Comparison of ENCODE assay signal across 8 mouse cellular contexts in the genomic region with DNA sequence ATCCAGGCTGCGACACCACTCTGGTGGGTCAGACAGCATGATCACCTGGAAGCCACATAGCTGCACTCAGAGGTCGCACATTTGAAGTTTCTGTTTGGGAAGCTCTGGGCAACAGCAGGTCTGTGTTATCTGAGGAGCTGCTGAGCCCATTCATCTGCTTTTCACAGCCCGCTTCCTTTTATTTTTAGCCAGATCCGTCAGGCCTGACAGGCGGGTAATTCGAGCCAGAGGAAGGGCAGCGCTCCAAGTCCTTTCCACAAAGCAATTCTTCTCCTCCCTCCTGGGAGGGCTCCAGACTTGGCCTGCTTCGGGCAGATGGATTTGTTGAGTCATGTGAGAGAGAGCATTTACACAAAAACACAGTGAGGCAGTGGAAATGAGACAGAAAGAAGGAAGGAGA.
DNase-seq lines count a peak whose midpoint lies in the region; ATAC-seq and TF ChIP-seq lines count a peak whose summit lies in the region.

No protein-coding gene starts in this region.

- H3K27me3 ChIP-seq in hindbrain, embryonic 11.5 days (ENCODE audit: control insufficient read depth, insufficient read depth, low read length) = no peaks in the 10 kb centered on the region
- no peaks in the 10 kb centered on the region for H3K27me3 ChIP-seq in lung, embryonic 14.5 days (ENCODE audit: insufficient read depth, low read length)

- peak overlapping the region; percentile 76 for H3K27ac ChIP-seq in hindbrain, embryonic 11.5 days (ENCODE audit: low read depth, low read length)
- peak overlapping the region; percentile 95 for H3K27ac ChIP-seq in lung, embryonic 14.5 days (ENCODE audit: low read depth)

- H3K4me1 ChIP-seq in hindbrain, embryonic 11.5 days (replicated peaks; ENCODE audit: control insufficient read depth, insufficient read depth, low read length) = peaks cover 22% of the 10 kb centered on the region
- peaks cover 65% of the 10 kb centered on the region for H3K4me1 ChIP-seq in lung, embryonic 14.5 days (ENCODE audit: insufficient read depth)

- H3K4me3 ChIP-seq in hindbrain, embryonic 11.5 days (ENCODE audit: low read depth, low read length) = no peak overlapping the region
- H3K4me3 ChIP-seq in lung, embryonic 14.5 days (ENCODE audit: low read depth, low read length) = no peak overlapping the region

- H3K4me2 ChIP-seq in hindbrain, embryonic 11.5 days (replicated peaks; ENCODE audit: low read depth, low read length) = no peak overlapping the region
- H3K4me2 ChIP-seq in lung, embryonic 14.5 days = peak overlapping the region; percentile 57

- no peak for TF ChIP-seq CTCF in lung, embryonic 14.5 days (IDR thresholded peaks at IDR 0.05; ENCODE audit: low read depth)

- H3K9ac ChIP-seq in hindbrain, embryonic 11.5 days (ENCODE audit: low read depth, low read length) = no peak overlapping the region
- no peak overlapping the region for H3K9ac ChIP-seq in lung, embryonic 14.5 days

- peak; percentile 84 for ATAC-seq in hindbrain, embryonic 11.5 days (ENCODE audit: low FRiP score)
- peak; percentile 82 for ATAC-seq in lung, embryonic 14.5 days (ENCODE audit: insufficient read depth)

- 1% methylated on average over 8 of the region's 8 CpGs for WGBS in hindbrain, embryonic 11.5 days
- under 1% methylated on average over 8 of the region's 8 CpGs for WGBS in lung, embryonic 14.5 days

- no peaks in the 10 kb centered on the region for H3K36me3 ChIP-seq in hindbrain, embryonic 11.5 days (ENCODE audit: control insufficient read depth, insufficient read depth, low read length)
- H3K36me3 ChIP-seq in lung, embryonic 14.5 days (ENCODE audit: insufficient read depth) = no peaks in the 10 kb centered on the region

- no peaks in the 10 kb centered on the region for H3K9me3 ChIP-seq in hindbrain, embryonic 11.5 days (ENCODE audit: control insufficient read depth, low read length)
- no peaks in the 10 kb centered on the region for H3K9me3 ChIP-seq in lung, embryonic 14.5 days (ENCODE audit: low read depth, low read length)

- peak; percentile 98 for DNase-seq in Muller cell, postnatal 12 days (ENCODE audit: inconsistent ontology term)
- peak; percentile 94 to 97 for DNase-seq in cerebellum, postnatal 25 days
- peak; percentile 72 to 77 for DNase-seq in frontal cortex, postnatal 25 days (ENCODE audit: low spot score in 2 of 2)
- DNase-seq in hindbrain, embryonic 11.5 days (ENCODE audit: low spot score) = peak; percentile 82
- peak; percentile 95 for DNase-seq in layer of hippocampus, adult 9-11 months
- DNase-seq in lung, embryonic 14.5 days = peak; percentile 98
- peak; percentile 85 for DNase-seq in ovary, postnatal 14 days (ENCODE audit: low spot score)
- no peak for DNase-seq in T-cell, adult 2 months (ENCODE audit: low spot score)
